Mouse (Mus musculus) 416B (cell line): ENCODE measurements at regions not wholly inside any gene's neighbourhood (a gene's known extent, or its start where the extent isn't known, plus 50 kb on each side); places are given as distances from the start of the nearest gene placed in this dataset.
"Not testable (repeated sequence)": the region's sequence is repeated elsewhere in the genome, so short reads cannot be mapped to it uniquely, and the experiment has no call there.

Source experiments
- DNase-seq: peaks from one replicate; pipeline ENCODE4 v3.0.0; 2011; ENCODE audit warnings: low read depth

DNA sequence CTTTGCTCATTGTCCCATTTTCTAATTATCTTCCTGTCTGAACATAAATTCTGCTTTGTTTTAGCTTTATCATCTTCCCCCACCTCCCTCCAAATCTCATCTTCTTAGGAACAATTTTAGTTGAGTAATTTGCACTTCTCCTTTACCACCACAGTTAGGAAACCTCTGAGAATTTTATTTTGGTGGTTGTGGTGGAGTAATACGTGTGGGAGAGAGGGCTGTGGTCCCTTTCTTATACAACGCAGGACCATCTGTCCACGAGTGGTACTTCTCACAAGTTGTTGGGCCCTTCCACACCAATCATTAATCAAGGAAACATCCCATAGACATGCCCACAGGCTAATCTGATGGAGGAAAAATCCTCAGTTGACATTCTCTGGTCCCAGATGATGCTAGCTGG lies 614.2 kb upstream of the Olfr1507 start:
- DNase-seq: not testable (repeated sequence)

DNA sequence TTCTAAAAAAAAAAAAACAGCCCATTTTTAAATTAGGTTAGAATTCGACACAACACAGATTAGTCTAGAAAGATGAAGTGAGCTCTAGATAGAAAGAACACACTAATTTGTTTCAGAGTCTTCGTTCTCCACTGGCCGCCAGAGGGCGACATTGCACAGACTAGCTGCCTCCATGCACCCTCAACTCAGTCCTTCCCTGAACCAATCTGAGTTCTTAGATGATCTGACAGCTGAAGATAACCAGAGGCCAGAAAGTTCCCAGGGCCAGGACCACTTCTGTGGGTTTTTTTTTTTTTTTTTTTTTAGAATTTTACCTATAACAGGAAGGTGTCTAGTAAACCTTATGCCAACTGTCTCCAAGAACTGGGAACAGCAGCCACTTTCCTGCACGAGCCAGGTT lies 605.8 kb upstream of the Olfr1507 start:
- DNase-seq: not testable (repeated sequence)

DNA sequence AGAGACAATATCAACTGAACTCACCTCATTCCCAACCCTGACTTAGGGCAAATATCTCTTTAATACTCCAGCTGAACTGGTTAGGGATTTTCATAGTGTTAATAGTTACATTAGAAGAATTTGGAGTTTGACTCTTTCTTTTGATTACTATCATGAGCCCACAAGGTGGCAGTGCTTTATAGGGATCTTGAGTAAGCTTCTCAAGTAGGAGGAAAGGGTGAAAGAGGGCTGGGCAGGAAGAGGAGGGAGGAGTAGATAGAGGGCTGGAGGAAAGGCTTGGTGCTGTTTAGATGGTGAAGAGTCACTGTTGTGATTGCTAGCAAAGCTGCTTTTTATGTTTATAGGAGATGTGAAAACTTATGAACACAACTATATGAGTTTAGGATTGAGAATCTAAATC lies 595.4 kb upstream of the Olfr1507 start:
- peak; percentile 39 for DNase-seq

DNA sequence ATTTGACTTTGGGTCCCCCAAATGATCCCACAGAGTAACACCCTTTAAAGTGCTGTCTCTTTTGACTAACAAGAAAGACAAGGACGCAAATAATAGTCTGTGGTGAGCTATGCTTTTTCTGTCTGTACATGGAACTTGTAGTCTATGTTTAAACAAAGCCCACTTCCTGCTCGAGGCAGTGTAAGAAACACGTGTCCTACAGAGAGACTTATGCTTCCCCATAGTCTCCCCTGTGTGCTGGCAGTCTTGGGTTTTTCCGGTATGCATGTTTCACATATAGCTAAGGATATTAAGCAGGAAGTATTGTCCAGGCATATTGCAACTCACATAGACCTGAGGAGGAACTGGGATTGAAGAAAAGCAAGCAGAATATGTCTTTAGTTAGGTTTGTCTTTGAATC lies 586.3 kb upstream of the Olfr1507 start:
- not testable (repeated sequence) for DNase-seq

DNA sequence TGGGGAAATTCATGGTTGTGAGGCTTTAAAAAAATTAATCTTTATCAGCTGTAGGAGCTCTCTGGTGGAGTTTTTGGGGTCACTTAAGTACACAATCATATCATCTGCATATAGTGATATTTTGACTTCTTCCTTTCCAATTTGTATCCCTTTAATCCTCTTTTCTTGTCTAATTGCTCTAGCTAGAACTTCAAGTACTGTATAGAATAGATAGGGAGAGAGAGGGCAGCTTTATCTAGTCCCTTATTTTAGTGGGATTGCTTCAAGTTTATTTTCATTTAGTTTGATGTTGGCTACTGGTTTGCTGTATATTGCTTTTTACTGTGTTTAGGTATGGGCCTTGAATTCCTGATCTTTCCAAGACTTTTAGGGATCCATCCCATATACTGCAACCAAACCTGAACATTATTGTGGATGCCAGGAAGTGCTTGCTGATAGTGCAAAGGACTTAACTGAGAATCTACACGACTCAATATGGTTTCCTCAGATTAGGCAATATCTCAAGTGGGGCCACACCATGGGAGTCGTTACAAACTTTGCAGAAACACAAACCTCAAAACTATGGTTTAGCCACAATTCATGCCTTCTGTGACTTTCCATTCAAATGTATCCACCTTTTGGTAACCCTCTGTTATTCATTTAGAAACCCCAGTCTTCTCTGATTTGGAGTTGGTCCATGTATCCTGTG lies 585.6 kb upstream of the Olfr1507 start:
- DNase-seq: not testable (repeated sequence)

DNA sequence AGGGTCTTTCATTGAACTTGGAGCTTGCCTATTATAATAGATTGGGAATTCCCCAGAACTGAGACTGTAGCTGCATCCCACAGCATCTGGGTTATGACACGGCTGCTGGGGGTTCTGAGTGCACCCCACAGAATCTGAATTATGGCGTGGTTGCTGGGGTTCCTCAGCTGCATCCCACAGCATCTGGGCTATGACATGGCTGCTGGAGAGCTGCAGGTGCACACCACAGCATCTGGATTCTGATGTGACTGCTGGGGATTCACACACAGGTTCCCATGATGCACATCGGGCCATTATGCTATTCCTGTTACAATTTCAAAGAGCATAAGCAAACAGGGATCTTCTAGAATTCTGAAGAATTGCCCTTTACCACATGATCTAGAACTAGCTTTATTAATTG lies 585.0 kb upstream of the Olfr1507 start:
- not testable (repeated sequence) for DNase-seq

DNA sequence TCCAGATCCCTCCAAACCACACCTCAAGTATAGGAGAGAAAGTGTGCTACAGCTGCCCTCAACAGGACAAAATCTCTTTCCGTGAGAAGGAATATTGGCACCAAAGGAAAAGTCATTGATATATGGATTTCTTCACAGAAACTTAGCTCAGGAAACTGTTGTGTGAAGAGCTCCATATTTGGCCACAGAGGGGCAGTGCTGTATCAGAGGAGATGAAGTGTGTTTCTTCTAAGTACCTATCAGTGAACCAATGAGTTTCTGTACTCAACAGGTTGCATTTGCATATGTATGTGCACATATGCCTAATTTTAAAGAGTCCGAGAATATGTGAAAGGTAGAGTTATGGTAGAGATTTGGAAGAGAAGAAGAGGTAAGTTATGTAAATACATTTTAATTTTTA lies 580.4 kb upstream of the Olfr1507 start:
- DNase-seq: peak; percentile 22

DNA sequence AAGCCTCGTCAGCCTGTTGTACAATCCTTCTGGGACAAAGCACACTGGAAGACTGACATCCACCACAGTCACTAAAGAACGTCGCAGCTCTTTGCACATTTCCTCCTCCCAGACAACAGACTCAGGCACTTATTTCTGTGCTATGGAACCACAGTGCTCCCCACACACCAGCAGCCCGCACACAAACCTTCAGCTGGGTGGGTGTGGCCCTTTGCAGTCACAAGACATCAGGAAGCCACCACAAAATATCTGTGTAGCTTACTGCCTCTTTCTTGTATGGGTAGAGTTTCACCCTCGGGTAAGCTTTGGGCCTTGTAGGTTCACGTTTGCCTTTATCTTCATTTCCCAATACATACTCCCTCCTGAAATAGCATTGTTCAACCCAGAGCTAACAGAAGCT lies 577.6 kb upstream of the Olfr1507 start:
- DNase-seq: peak; percentile 31

DNA sequence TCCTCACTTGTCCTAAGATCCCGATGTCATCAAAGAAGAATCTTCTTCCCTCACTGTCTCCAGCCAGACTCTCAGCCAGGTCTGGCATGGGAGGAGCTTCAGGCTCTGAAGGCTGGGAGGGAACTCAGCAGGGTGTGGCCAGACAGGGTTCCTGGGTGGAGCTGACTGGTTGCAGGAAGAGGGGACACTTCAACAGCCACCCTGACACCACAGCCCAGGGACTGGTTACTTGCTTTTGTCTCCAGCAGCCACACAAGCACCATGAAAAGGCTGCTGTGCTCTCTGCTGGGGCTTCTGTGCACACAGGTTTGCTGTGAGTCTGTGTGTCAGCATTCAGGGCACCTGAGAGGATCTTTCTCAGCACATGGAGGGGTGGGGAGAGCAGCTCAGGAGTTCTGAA lies 577.0 kb upstream of the Olfr1507 start:
- DNase-seq: peak; percentile 57

DNA sequence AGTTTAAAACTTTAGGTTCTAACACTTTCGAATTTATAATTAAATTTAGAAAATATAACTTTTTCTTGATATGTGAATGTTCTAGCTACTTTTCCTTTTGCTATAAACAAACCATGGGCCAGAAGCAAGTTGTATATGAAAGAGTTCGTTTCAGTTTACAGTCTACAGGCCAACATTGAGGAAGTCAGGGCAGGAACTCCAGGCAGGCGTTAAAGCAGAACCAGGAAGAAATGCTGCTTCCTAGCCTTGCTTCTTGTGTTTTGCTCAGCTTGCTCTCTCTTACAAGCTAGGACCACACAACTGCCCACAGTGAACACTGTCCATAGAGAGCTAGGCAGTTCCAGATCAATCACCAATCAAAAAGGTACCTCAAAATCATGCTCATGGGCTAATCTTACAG lies 558.9 kb upstream of the Olfr1507 start:
- DNase-seq: not testable (repeated sequence)

DNA sequence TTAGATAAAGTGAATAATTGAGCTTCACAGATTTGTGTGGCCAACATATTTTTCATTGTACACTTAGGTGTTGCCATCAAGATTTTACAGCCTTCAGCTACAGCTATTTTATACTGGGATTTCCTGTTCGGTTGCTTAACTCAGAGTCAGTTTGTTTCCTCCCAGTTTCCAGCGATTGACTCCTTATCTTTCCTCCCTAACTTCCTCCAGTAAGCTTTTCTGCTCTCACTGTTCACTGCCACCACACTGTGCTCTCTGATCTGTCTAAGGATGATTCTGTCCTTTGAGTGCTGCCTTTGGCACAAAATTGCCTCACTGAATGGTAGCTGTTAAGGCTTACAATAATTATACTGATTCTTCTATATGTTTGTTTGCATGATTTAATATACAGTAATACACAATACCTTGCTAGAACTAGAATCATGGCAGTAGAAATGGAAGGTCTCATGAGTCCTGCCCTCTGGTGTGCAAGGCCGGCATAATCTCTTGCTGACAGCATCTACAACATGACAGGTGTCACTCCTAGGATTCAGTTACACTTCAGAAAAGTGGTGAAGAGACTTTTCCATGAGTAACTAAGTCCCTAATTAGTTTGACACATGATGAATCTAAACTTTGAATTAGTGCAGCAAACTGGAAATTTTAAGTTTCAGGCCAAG lies 558.0 kb upstream of the Olfr1507 start:
- DNase-seq: not testable (repeated sequence)

DNA sequence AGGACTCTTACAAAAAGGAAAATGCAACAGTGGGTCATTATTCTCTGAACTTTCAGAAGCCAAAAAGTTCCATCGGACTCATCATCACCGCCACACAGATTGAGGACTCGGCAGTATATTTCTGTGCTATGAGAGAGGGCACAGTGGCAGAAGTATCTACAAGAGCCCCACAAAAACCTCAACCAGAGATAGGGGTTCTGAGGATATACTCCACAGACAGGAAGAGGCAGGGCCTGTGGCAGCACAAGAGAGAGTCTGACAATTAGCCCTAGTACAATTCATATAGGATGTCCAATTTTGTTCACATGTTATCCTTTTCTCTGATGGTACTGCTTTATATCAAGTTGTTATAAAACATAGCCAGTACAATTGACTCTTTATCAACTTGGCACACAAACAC lies 552.1 kb upstream of the Olfr1507 start:
- not testable (repeated sequence) for DNase-seq

DNA sequence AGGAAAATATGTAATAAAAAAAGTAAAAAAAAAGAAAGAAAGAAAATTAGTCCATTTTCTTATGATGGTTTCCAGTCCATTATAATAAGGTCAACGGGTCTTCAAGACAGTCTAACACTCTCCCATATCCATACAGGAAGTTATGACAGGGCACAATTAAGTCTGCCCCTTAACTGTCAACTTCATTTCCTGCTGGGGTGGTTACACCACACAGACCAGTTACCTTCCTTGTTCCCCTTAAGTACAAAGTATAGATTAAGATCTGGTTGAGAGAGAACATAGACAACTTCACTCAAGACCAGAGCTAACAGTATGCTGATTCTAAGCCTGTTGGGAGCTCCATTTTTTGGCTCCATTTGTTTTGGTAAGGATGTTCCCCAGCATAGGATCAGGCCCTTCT lies 551.4 kb upstream of the Olfr1507 start:
- DNase-seq: not testable (repeated sequence)

DNA sequence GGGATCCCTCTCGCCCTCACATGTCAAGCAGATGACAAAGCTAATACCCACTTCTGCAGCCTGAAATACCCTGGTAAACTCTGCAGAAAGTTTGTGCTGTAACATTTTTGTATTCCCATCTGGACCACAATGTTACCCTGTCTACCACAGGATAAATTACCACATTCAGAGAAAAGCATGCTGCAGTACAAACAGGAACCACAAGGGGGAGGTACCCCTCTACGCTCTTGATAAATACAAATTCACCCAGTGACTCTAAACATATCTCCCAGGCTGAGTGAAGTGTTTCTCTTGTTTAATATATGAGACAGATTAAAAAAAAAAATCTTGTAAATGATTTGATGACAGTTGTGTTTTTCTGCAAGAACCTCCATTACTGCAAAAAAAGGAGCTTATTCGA lies 549.8 kb upstream of the Olfr1507 start:
- DNase-seq: peak; percentile 73

DNA sequence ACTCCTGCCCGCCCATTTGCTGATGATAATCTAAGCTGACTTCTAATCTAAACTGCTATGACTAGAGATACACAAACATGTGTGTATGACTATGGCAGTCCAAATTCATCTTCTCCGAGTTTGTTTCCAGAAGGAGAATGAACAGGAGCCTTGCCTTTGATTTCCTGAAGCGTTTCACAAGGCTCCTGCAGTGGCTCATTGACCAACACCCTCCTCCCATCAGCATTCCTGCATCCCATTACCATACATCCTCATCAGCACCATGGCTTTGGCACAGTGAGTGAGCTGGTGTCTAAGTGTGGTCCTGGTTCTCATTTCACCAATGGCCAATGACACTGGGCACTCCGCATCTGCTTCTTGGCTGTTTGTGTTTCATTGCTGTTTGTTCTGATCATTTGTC lies 548.6 kb upstream of the Olfr1507 start:
- not testable (repeated sequence) for DNase-seq

DNA sequence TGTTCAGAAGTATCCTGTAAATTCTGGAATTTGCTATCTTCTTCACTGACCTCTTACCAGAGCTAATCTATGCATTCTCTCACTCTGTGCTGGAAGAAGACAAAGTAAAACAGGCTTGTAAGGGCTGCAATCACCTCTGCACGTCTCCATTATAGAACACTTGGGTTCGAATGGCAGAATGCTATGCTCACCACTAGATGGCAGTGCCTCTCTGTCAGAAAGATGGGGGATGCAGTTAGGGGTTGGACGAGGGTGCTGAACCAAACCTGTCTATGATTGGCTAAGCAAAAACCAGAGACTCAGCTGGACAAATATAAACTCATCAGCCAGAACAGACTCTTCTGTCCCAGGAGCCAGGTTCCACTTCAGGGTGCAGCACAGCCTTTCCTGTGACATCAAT lies 546.5 kb upstream of the Olfr1507 start:
- peak; percentile 39 for DNase-seq

DNA sequence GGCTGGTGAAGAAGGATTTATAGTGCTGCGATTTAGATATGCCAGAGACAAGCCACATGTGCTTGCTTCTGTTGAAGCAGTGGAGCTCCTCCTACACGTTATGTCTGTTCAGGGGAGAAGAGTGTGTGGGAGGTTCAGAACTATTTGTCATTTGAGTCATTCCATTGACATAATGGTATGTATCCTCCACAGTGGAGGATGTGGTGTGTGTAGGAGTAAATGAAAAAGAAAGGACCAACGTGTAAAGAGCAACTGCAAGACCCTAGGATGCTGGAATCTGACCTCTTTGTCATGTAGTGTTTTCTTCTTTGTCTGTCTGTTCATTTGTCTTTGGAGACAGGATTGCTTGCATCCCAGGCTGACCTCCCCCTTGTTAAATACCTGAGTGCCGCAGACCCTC lies 543.9 kb upstream of the Olfr1507 start:
- not testable (repeated sequence) for DNase-seq

DNA sequence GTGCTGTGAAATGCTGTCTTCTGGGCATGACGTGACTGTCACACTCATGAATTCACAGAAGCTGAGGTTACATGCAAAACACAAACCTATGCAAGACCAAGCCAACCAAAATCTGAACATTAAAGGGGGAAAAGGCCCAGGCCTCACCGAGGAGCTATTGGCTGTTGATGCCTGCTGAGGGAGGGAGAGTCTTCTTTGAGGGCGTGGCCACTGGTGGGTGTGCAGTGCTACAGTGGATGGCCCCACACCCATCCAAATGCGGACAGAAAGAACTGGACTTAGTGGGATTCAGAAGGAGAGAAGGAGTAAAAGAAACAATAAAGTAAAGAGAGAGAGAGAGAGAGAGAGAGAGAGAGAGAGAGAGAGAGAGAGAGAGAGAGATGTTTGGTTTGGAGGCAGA lies 539.4 kb upstream of the Olfr1507 start:
- not testable (repeated sequence) for DNase-seq

DNA sequence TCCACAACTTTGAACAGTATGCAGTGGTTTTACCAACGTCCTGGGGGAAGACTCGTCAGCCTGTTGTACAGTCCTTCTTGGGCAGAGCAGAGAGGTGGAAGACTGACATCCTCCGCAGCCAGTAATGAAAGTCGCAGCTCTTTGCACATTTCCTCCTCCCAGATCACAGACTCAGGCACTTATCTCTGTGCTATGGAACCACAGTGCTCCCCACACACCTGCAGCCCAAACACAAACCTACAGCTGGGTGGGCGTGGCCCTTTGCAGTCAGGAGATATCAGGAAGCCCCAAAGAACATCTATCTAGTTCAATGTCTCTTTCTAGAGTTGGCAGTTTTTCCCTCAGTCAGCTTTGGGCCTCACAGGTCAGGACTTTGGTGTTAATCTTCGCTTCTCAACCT lies 537.7 kb upstream of the Olfr1507 start:
- DNase-seq: not testable (repeated sequence)

DNA sequence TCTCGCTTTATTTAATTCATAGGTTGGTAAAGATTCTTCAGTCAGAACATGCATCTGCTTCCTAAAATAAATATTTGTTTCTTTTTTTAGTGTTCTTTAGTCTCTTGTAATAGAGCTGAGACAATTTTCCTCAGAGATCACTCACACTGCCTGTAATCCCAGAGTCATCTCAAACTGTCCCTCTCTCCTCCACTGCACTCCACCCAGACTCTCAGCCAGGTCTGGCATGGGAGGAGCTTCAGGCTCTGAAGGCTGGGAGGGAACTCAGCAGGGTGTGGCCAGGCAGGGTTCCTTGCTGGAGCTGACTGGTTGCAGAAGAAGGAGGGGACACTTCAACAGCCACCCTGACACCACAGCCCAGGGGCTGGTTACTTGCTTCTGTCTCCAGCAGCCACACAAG lies 536.9 kb upstream of the Olfr1507 start:
- DNase-seq: not testable (repeated sequence)

DNA sequence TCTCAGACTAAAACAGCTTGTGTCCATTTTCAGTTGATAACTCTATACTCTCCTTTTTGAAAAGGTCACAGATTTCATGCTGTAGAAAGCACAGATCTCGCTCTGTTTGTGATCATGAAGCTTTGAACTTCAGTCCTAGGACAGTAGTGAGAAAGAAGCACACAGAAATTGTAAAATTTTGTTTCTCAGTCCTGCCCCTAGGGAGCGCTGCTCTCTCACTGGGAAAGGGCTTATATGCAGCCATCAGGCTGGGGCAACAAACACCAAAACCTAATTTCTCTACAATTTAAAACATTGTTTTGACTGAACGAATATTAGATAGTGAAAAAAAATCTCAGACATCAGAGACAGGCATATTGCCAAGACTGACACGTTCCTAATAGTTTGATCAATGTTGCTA lies 534.7 kb upstream of the Olfr1507 start:
- DNase-seq: not testable (repeated sequence)

DNA sequence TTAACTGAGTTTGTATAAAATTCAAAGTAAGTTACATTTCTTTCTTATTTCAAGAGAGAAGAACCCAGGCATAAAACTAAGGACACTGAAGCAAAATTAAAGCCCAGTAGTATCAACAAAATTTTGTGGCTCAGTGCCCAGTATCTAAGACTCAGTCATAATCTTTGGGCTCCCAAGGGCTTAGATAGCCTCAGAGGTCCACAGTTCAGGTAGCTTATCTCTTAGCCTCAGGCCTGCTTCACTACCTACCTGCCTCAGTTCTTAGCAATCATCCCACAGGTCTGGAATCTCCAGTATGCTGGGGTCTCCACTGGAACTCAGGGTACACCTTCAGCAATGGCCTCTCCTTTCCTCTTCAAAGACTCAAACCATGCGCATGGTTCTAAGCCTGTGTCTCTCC lies 531.4 kb upstream of the Olfr1507 start:
- DNase-seq: not testable (repeated sequence)

DNA sequence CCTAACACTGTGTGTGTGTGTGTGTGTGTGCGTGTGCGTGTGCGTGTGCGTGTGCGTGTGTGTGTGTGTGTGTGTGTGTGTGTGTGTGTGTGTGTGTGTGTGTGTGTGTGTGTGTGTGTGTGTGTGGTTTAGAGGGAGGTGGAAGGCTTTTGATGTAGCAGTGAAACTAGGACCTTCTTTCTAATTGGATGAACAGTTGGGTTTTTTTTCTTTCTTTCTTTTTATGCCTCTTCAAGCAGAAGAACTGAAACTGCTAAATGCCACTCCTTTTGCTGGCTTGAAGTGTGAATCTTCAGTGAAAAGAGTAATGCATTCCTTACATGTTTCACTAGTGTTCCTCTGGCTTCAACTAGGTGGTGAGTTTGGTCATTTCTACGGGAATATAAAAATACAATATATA lies 524.6 kb upstream of the Olfr1507 start:
- DNase-seq: not testable (repeated sequence)

DNA sequence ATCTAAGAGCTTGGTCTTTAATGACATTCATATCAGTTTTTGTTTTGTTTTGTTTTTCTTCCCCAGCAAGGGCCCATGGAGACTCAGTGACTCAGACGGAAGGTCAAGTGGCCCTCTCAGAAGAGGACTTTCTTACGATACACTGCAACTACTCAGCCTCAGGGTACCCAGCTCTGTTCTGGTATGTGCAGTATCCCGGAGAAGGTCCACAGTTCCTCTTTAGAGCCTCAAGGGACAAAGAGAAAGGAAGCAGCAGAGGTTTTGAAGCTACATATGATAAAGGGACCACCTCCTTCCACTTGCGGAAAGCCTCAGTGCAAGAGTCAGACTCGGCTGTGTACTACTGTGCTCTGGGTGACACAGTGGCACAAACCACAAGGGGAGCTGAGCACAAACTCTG lies 512.2 kb upstream of the Olfr1507 start:
- not testable (repeated sequence) for DNase-seq
